In genomic region chr11:101588868-101589267, GRCm38 (mm10) we compare ENCODE assay signal across 23 mouse cellular contexts. TPM values are rescaled to one million over a fixed set of nuclear protein-coding genes. Genes with fewer than 3 reads are reported as not detected.
A peak's percentile ranks its signal among the peaks of the same experiment; 100 is the strongest.
DNase-seq lines count a peak whose midpoint lies in the region; ATAC-seq and TF ChIP-seq lines count a peak whose summit lies in the region.
"Had no signal": no experiment of that assay in that cellular context is flagged by ENCODE, and none has a peak within 500 bp of the region (broad histone marks: within the 10 kb centered on the region; RNA-seq: fewer than 3 reads in every experiment).

No protein-coding gene starts in this region.

- H3K4me3 ChIP-seq in liver, embryonic 11.5 days (ENCODE audit: low read depth, low read length): no peak overlapping the region
- no peak overlapping the region for H3K4me3 ChIP-seq in intestine, embryonic 16.5 days (ENCODE audit: low read length)
- H3K4me3 ChIP-seq in small intestine, adult 2 months (ENCODE audit: low read depth, low read length): no peak overlapping the region
- H3K4me3 ChIP-seq in thymus, adult 2 months (ENCODE audit: control insufficient read depth, insufficient read depth, low read length): no peak overlapping the region
- no peak overlapping the region for H3K4me3 ChIP-seq in hindbrain, embryonic 12.5 days
- H3K4me3 ChIP-seq: heart, embryonic 15.5 days; limb, embryonic 13.5 days; stomach, embryonic 15.5 days had no signal

- no peak overlapping the region for H3K4me2 ChIP-seq in liver, embryonic 11.5 days
- no peak overlapping the region for H3K4me2 ChIP-seq in intestine, embryonic 16.5 days (ENCODE audit: low read depth, low read length)
- no peak overlapping the region for H3K4me2 ChIP-seq in hindbrain, embryonic 12.5 days (replicated peaks)
- H3K4me2 ChIP-seq: heart, embryonic 15.5 days; hindbrain, embryonic 14.5 days; limb, embryonic 13.5 days; stomach, embryonic 15.5 days had no signal

- no peaks in the 10 kb centered on the region for H3K27me3 ChIP-seq in liver, embryonic 11.5 days (replicated peaks; ENCODE audit: control insufficient read depth, insufficient read depth, low read length)
- H3K27me3 ChIP-seq in intestine, embryonic 16.5 days (replicated peaks; ENCODE audit: control insufficient read depth, insufficient read depth, low read length): no peaks in the 10 kb centered on the region
- H3K27me3 ChIP-seq in small intestine, adult 2 months (ENCODE audit: control insufficient read depth, insufficient read depth, low read length): no peaks in the 10 kb centered on the region
- H3K27me3 ChIP-seq in thymus, adult 2 months (ENCODE audit: control insufficient read depth, insufficient read depth, low read length): no peaks in the 10 kb centered on the region
- H3K27me3 ChIP-seq in hindbrain, embryonic 12.5 days: no peaks in the 10 kb centered on the region
- H3K27me3 ChIP-seq: heart, embryonic 15.5 days; limb, embryonic 13.5 days; Patski; stomach, embryonic 15.5 days had no signal

- no peak overlapping the region for H3K27ac ChIP-seq in liver, embryonic 11.5 days (ENCODE audit: low read depth, low read length)
- H3K27ac ChIP-seq in intestine, embryonic 16.5 days (ENCODE audit: low read length): peak overlapping the region; percentile 26; the same call in 1 of the 2 replicates
- peak overlapping the region; percentile 48; the same call in 1 of the 2 replicates for H3K27ac ChIP-seq in small intestine, adult 2 months (ENCODE audit: insufficient read depth, low read depth, low read length)
- H3K27ac ChIP-seq in thymus, adult 2 months (ENCODE audit: control insufficient read depth, insufficient read depth, low read length): no peak overlapping the region
- no peak overlapping the region for H3K27ac ChIP-seq in hindbrain, embryonic 12.5 days
- H3K27ac ChIP-seq: heart, embryonic 15.5 days; hindbrain, embryonic 14.5 days; limb, embryonic 13.5 days had no signal

- no peaks in the 10 kb centered on the region for H3K9me3 ChIP-seq in liver, embryonic 11.5 days (ENCODE audit: control insufficient read depth, low read length)
- H3K9me3 ChIP-seq in intestine, embryonic 16.5 days (ENCODE audit: control insufficient read depth, low read length): no peaks in the 10 kb centered on the region
- no peaks in the 10 kb centered on the region for H3K9me3 ChIP-seq in hindbrain, embryonic 12.5 days (replicated peaks)
- H3K9me3 ChIP-seq: heart, embryonic 15.5 days; limb, embryonic 13.5 days; stomach, embryonic 15.5 days had no signal

- TF ChIP-seq CTCF in small intestine, adult 2 months (IDR thresholded peaks at IDR 0.05; ENCODE audit: extremely low read depth, insufficient read length, insufficient replicate concordance, low read depth, low read length): no peak
- no peak for TF ChIP-seq CTCF in thymus, adult 2 months (IDR thresholded peaks at IDR 0.05; ENCODE audit: borderline replicate concordance, control insufficient read depth, extremely low read depth, insufficient read depth, low read length, poor library complexity)

- WGBS in liver, embryonic 11.5 days: 88% methylated on average over 7 of the region's 7 CpGs
- WGBS in intestine, embryonic 16.5 days: 91% methylated on average over 7 of the region's 7 CpGs
- 91% methylated on average over 7 of the region's 7 CpGs for WGBS in small intestine, adult 2 months
- 97% methylated on average over 7 of the region's 7 CpGs for WGBS in thymus, adult 2 months
- 90% methylated on average over 7 of the region's 7 CpGs for WGBS in hindbrain, embryonic 12.5 days

- no peaks in the 10 kb centered on the region; the same call in 1 of the 2 replicates for H3K36me3 ChIP-seq in liver, embryonic 11.5 days (ENCODE audit: control insufficient read depth, insufficient read depth, low read length)
- peaks cover 4% of the 10 kb centered on the region; the same call in 1 of the 2 replicates for H3K36me3 ChIP-seq in intestine, embryonic 16.5 days (ENCODE audit: control insufficient read depth, insufficient read depth, low read length)
- peaks cover 31% of the 10 kb centered on the region for H3K36me3 ChIP-seq in small intestine, adult 2 months (ENCODE audit: control insufficient read depth, insufficient read depth, low read length)
- no peaks in the 10 kb centered on the region for H3K36me3 ChIP-seq in thymus, adult 2 months (ENCODE audit: control insufficient read depth, insufficient read depth, low read length)
- H3K36me3 ChIP-seq in hindbrain, embryonic 12.5 days: 0 out of 2 replicates have a peak, but pooled peaks cover 5% of the 10 kb centered on the region
- H3K36me3 ChIP-seq: heart, embryonic 15.5 days had no signal

- TF ChIP-seq POLR2A in small intestine, adult 2 months (IDR thresholded peaks at IDR 0.05; ENCODE audit: low read depth, low read length): no peak
- TF ChIP-seq POLR2A in thymus, adult 2 months (IDR thresholded peaks at IDR 0.05; ENCODE audit: control insufficient read depth, extremely low read depth, insufficient read depth, low read length, poor library complexity): no peak

- H3K9ac ChIP-seq in liver, embryonic 11.5 days (ENCODE audit: low read depth, low read length): 0 out of 2 replicates have a peak overlapping the region, but pooled peaks have one; percentile 10
- H3K9ac ChIP-seq in intestine, embryonic 16.5 days (ENCODE audit: low read depth, low read length): no peak overlapping the region
- no peak overlapping the region for H3K9ac ChIP-seq in hindbrain, embryonic 12.5 days
- H3K9ac ChIP-seq: forebrain, postnatal 0 days; heart, embryonic 15.5 days; hindbrain, embryonic 14.5 days; limb, embryonic 13.5 days; stomach, embryonic 15.5 days had no signal

- no peak for ATAC-seq in liver, embryonic 11.5 days (replicated peaks; ENCODE audit: low FRiP score)
- ATAC-seq in intestine, embryonic 16.5 days: 0 out of 2 replicates have a peak, but pooled peaks have one; percentile 19
- ATAC-seq in hindbrain, embryonic 12.5 days (ENCODE audit: low FRiP score): no peak
- ATAC-seq: forebrain, postnatal 0 days; Patski had no signal

- H3K4me1 ChIP-seq in liver, embryonic 11.5 days (replicated peaks; ENCODE audit: control insufficient read depth, insufficient read depth, low read length): peaks cover 6% of the 10 kb centered on the region; the same call in 1 of the 2 replicates
- peaks cover 7% of the 10 kb centered on the region for H3K4me1 ChIP-seq in intestine, embryonic 16.5 days (ENCODE audit: control insufficient read depth, insufficient read depth, low read length)
- peaks cover 16% of the 10 kb centered on the region for H3K4me1 ChIP-seq in small intestine, adult 2 months (ENCODE audit: control insufficient read depth, insufficient read depth, insufficient read length, low read length)
- no peaks in the 10 kb centered on the region for H3K4me1 ChIP-seq in thymus, adult 2 months (replicated peaks; ENCODE audit: control insufficient read depth, insufficient read depth, low read length)
- no peaks in the 10 kb centered on the region for H3K4me1 ChIP-seq in hindbrain, embryonic 12.5 days
- H3K4me1 ChIP-seq: heart, embryonic 15.5 days; limb, embryonic 13.5 days; stomach, embryonic 15.5 days had no signal

- DNase-seq in kidney, adult 11 months: peak; percentile 48
- no peak for DNase-seq in kidney, postnatal 14 days
- DNase-seq in liver, embryonic 11.5 days (ENCODE audit: low spot score): no peak
- no peak for DNase-seq in liver
- no peak for DNase-seq in thymus, adult 2 months

RNA-seq across cellular contexts. Expression of gene Tmem106a, which starts 6.8 kb away (rescaled TPM):
- 6.2 and 6.8 TPM in 2 replicates for polyA plus RNA-seq in liver, embryonic 11.5 days (2014; fragmentation: Nextera tagmentation; extraction: Ambion mirVana)
- polyA plus RNA-seq in intestine, embryonic 16.5 days (2015; fragmentation: Nextera tagmentation; extraction: Ambion mirVana): 38.6 and 49.4 TPM in 2 replicates
- 57.2 and 171 TPM in 2 replicates for polyA plus RNA-seq in small intestine, adult 2 months (2012; rRNA removed)
- 29.5 and 37.1 TPM in 2 replicates for polyA plus RNA-seq in thymus, adult 2 months (2012; rRNA removed)
- 3.9 and 4.9 TPM in 2 replicates for polyA plus RNA-seq in hindbrain, embryonic 12.5 days (2016; fragmentation: Nextera tagmentation; extraction: Ambion mirVana)

RNA-seq across cellular contexts. Expression of gene Gm11634, which starts 10.2 kb away (rescaled TPM):
- polyA plus RNA-seq in liver, embryonic 11.5 days (2014; fragmentation: Nextera tagmentation; extraction: Ambion mirVana): not detected in 2 replicates
- polyA plus RNA-seq in intestine, embryonic 16.5 days (2015; fragmentation: Nextera tagmentation; extraction: Ambion mirVana): not detected in 2 replicates
- polyA plus RNA-seq in small intestine, adult 2 months (2012; rRNA removed): not detected in 2 replicates
- polyA plus RNA-seq in thymus, adult 2 months (2012; rRNA removed): not detected in 2 replicates
- polyA plus RNA-seq in hindbrain, embryonic 12.5 days (2016; fragmentation: Nextera tagmentation; extraction: Ambion mirVana): not detected in 2 replicates
- polyA plus RNA-seq: cortical plate, adult 2 months; embryonic facial prominence, embryonic 11.5 days; forebrain, postnatal 0 days; heart, embryonic 15.5 days; hindbrain, embryonic 14.5 days; large intestine, adult 2 months; limb, embryonic 13.5 days; lung, adult 2 months; midbrain, embryonic 14.5 days; neural tube, embryonic 11.5 days; Patski; spleen, adult 2 months; stomach, embryonic 15.5 days; thymus, postnatal 0 days; urinary bladder, adult 2 months had no signal

RNA-seq across cellular contexts. Expression of gene Nbr1, which starts 36.9 kb away (rescaled TPM):
- 52.7 and 55.7 TPM in 2 replicates for polyA plus RNA-seq in liver, embryonic 11.5 days (2014; fragmentation: Nextera tagmentation; extraction: Ambion mirVana)
- 56.2 and 65.5 TPM in 2 replicates for polyA plus RNA-seq in intestine, embryonic 16.5 days (2015; fragmentation: Nextera tagmentation; extraction: Ambion mirVana)
- polyA plus RNA-seq in small intestine, adult 2 months (2012; rRNA removed): 47.4 and 116 TPM in 2 replicates
- polyA plus RNA-seq in thymus, adult 2 months (2012; rRNA removed): 142 and 145 TPM in 2 replicates
- 122 and 128 TPM in 2 replicates for polyA plus RNA-seq in hindbrain, embryonic 12.5 days (2016; fragmentation: Nextera tagmentation; extraction: Ambion mirVana)

RNA-seq across cellular contexts. Expression of gene Brca1, which starts 37.1 kb away (rescaled TPM):
- 19.6 and 22.1 TPM in 2 replicates for polyA plus RNA-seq in liver, embryonic 11.5 days (2014; fragmentation: Nextera tagmentation; extraction: Ambion mirVana)
- 6.0 and 6.8 TPM in 2 replicates for polyA plus RNA-seq in intestine, embryonic 16.5 days (2015; fragmentation: Nextera tagmentation; extraction: Ambion mirVana)
- polyA plus RNA-seq in small intestine, adult 2 months (2012; rRNA removed): 0.24 and 1.0 TPM in 2 replicates
- 4.3 and 6.0 TPM in 2 replicates for polyA plus RNA-seq in thymus, adult 2 months (2012; rRNA removed)
- 11.2 and 12.1 TPM in 2 replicates for polyA plus RNA-seq in hindbrain, embryonic 12.5 days (2016; fragmentation: Nextera tagmentation; extraction: Ambion mirVana)

RNA-seq across cellular contexts. Expression of gene Rdm1, which starts 38.1 kb away (rescaled TPM):
- polyA plus RNA-seq in liver, embryonic 11.5 days (2014; fragmentation: Nextera tagmentation; extraction: Ambion mirVana): 13.8 and 15.3 TPM in 2 replicates
- 36.3 and 41.7 TPM in 2 replicates for polyA plus RNA-seq in intestine, embryonic 16.5 days (2015; fragmentation: Nextera tagmentation; extraction: Ambion mirVana)
- polyA plus RNA-seq in small intestine, adult 2 months (2012; rRNA removed): 6.3 and 12.4 TPM in 2 replicates
- 36.5 and 39.2 TPM in 2 replicates for polyA plus RNA-seq in thymus, adult 2 months (2012; rRNA removed)
- polyA plus RNA-seq in hindbrain, embryonic 12.5 days (2016; fragmentation: Nextera tagmentation; extraction: Ambion mirVana): 29.4 and 35.4 TPM in 2 replicates

Comparison
In these comparisons a context has a peak if more than half of its experiments do, and no peak if none do; other contexts are left out.
1. H3K27ac ChIP-seq: peak in intestine, embryonic 16.5 days (single experiment) and small intestine, adult 2 months (single experiment); none in liver, embryonic 11.5 days (single experiment), thymus, adult 2 months (single experiment) and hindbrain, embryonic 12.5 days (single experiment).